Mouse (Mus musculus) C2C12 (cell line): ENCODE results near the gene Atxn2.

Experiments used
- CEBPB ChIP-seq: IDR thresholded peaks from one replicate; pipeline ENCODE4 v1.6.1; 2011; ENCODE audit warnings: low read depth, mild to moderate bottlenecking, control low read depth, moderate library complexity
- CTCF ChIP-seq: IDR thresholded peaks from one replicate; pipeline ENCODE4 v1.5.1; 2011; ENCODE audit not compliant: control insufficient read depth, insufficient read depth, insufficient read length
- FOSL1 ChIP-seq: IDR thresholded peaks from one replicate; pipeline ENCODE4 v1.8.0; 2011; ENCODE audit warnings: mild to moderate bottlenecking, low read length; ENCODE audit not compliant: poor library complexity, insufficient read depth, severe bottlenecking
- MAX ChIP-seq: IDR thresholded peaks from one replicate; pipeline ENCODE4 v1.6.1; 2011; ENCODE audit warnings: mild to moderate bottlenecking, control low read depth
- MYOD1 ChIP-seq: IDR thresholded peaks from one replicate; pipeline ENCODE4 v1.6.1; 2011; ENCODE audit warnings: low read depth; ENCODE audit not compliant: control insufficient read depth, insufficient read length
- MYOG ChIP-seq: IDR thresholded peaks from one replicate; pipeline ENCODE4 v1.6.1; 2011; ENCODE audit not compliant: control insufficient read depth, insufficient read length; ENCODE audit errors: extremely low read depth
- USF1 ChIP-seq: IDR thresholded peaks from one replicate; pipeline ENCODE4 v1.6.1; 2011; ENCODE audit warnings: low read depth, mild to moderate bottlenecking, control low read depth, moderate library complexity

DNA sequence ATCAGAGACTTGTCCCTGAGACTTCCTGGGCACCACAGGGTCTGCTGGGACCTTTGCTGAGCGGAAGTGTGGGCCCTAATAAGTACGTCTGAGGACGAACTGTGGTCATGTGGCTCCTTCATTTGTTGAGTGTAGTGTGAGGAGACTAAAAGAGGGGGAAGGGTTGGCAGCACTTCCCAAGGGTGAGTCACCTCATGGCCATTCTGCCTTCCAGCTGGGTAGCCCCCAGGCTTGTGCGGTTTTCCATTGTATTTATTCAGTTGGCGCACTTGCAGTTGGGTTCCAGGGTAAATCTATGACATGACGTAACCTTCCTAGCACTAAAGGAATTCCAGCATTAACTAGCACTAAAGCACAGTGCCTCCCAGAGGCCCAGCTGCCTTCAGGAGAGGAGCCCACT lies 25.6 kb upstream of the Atxn2 start:
- TF ChIP-seq MYOD1 (peak; percentile 99), MAX (no peak), CTCF (peak; percentile 18), FOSL1 (peak; percentile 71), USF1 (peak; percentile 81), MYOG (no peak), CEBPB (no peak)
